Mouse (Mus musculus) neural tube, embryonic 10.5 days (tissue): ENCODE measurements around the gene Tpsb2.

Source experiments
- DNase-seq: peaks from one replicate; pipeline ENCODE4 v3.0.0-alpha.2; 2017; ENCODE audit warnings: low spot score; ENCODE audit errors: extremely low spot score

Gene Tpsb2

DNA sequence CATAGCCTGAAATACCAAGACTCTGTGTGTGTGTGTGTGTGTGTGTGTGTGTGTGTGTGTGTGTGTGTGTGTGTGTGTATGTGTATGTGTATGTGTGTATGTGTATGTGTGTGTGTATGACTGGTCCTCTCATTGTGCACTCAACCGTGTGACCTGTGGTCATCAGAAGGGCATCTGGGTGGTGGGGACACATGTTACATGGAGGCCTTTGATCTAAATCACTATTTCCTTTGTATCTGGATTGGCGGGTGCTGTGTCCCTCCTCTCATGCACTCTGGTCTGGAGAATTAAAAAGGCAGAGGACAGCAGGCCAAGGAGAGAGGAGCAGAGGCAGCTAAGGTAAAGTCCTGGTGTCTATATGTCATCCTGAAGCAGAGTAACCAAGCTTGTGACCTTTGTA lies at the start of gene Tpsb2:
Gene Tpsb2, plus strand, starts transcription at position 301 of the 400 bp plus-strand sequence.
- DNase-seq: no peak

DNA sequence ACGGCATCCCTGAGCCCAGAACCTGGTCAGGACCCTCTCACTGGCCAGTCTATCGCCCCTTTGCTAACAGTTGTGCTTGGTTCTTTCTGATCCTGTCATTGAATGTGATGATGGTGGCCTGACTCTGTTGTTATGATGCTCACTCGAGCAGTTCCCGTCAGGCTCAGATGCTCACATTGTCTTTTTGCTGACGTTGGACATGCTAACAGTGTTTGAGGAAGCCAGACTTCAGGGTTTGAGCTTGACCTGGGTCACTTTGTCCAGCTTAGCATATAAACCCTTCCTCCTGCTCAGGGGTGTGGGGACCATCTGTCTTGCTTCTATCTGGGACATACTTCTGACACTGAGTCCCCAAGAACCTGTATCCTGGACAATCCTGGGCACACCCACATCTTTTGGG lies 47.8 kb upstream of the Tpsb2 start, which contains the start of gene Prss29:
Gene Prss29, plus strand, starts transcription at position 301 of the 400 bp plus-strand sequence.
- DNase-seq: no peak

- no peak for DNase-seq
Observed at GRCm38 (mm10) chr17:25320819-25321218, 45.3 kb upstream of the Tpsb2 start.

DNA sequence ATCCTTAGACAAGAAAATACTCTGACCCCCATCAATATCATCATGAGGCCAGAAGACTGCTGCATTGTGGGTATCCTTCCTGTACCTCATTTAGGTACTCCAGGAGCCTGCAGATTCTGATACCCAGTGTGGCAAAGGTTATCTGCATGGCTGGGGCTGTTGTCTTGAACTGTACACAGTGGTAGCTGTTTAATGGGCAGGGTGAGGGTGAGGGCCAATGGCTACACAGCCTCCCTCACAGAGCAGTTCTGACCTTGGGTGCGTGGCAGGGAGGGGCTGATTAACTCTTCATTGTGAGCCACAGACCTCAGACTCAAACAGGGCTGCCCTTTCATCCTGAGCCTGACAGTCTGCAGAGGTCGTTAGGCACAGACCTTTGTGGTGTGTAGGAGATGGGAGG lies 43.2 kb upstream of the Tpsb2 start:
- no peak for DNase-seq

- DNase-seq: no peak
Observed at GRCm38 (mm10) chr17:25332321-25332720, 33.8 kb upstream of the Tpsb2 start.

DNA sequence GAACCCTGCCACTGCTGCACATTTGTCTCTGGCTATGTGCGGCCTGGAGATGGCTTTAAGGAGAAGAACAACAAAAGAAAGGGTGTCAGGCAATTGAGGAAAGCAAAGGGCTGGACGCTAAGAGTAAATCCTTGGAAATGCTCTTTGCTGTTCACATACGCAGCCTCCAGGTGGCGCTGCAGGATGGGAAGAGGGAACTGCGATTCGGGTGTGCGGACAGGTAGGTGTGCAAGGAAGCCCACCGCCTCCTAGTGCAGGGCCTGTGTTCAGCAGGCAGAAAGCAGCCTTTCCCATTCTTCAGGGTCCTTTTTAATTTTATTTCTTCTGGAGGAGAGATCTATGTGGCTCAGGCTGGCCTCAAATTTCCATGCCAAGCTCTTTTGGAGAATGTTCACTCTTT lies 32.2 kb upstream of the Tpsb2 start:
- DNase-seq: peak; percentile 81

- no peak for DNase-seq
Observed at GRCm38 (mm10) chr17:25338218-25338617, 27.9 kb upstream of the Tpsb2 start.

DNA sequence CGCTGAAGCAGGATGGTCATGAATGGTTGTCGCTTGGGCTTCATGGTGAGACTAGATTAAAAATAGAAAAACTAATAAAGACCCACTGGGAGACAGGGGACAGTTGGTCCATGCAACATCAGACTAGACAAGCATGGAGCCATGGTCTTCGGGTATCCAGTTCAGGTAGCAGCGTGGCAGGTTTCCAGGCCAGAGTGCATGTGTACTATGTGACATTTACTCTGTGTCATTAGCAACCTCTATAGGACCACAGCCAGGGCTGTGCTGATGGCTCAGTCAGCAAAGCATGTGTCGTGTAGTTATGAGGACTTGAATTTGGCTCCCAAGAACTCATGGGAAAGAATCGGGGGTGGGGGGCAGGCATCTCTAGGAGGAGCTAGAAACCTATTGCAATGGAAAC lies 26.1 kb upstream of the Tpsb2 start:
- DNase-seq: no peak

- no peak for DNase-seq
Observed at GRCm38 (mm10) chr17:25341490-25341889, 24.6 kb upstream of the Tpsb2 start.

GRCm38 (mm10) chr17:25345462-25345861 lies 20.6 kb upstream of the Tpsb2 start, which contains the start of gene Tpsab1:
Tpsab1 (minus strand) TSS chr17:25345562.
- DNase-seq: no peak

DNA sequence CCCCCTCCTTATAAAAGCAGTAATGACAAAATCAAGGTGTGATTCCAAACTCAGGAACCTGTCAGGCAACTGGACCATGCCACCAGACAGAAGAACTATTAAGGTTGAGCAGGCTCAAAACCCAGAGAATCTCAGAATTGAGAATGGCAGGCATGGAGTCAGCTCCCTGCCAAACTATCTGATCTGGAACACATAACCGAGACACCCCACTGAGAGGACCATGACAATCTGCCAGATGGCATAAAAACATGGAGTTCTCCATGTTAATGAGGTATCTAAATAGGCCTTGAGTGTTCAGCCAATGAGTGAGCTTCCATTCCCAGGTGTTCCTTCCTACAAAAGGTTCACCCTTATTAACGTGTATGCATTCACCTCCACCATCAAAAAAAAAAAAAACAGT lies 4.8 kb upstream of the Tpsb2 start:
- no peak for DNase-seq

- peak; percentile 49 for DNase-seq
Observed at GRCm38 (mm10) chr17:25363726-25364125, 2.4 kb upstream of the Tpsb2 start.

GRCm38 (mm10) chr17:25368973-25369372 lies 2.9 kb downstream of the Tpsb2 start, which contains the start of gene Tpsg1:
Tpsg1 (plus strand) TSS chr17:25369273.
- DNase-seq: no peak

GRCm38 (mm10) chr17:25372491-25372890 lies 6.4 kb downstream of the Tpsb2 start:
- no peak for DNase-seq

DNA sequence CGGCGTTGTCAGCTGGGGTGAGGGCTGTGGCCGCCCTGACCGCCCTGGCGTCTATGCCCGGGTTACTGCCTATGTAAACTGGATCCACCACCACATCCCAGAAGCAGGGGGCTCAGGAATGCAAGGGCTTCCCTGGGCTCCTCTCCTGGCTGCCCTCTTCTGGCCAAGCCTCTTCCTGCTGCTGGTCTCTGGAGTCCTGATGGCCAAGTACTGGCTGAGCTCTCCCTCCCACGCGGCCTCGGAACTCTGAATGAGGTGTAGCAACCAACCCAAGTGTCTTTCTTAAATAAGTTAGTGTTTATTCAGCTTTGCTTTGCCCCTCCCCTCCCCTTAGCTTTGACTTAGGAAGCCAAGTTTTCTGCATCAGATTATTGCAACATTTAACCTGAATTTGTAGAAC lies 7.9 kb downstream of the Tpsb2 start:
- peak; percentile 19 for DNase-seq

- no peak for DNase-seq
Observed at GRCm38 (mm10) chr17:25394526-25394925, 28.4 kb downstream of the Tpsb2 start.

DNA sequence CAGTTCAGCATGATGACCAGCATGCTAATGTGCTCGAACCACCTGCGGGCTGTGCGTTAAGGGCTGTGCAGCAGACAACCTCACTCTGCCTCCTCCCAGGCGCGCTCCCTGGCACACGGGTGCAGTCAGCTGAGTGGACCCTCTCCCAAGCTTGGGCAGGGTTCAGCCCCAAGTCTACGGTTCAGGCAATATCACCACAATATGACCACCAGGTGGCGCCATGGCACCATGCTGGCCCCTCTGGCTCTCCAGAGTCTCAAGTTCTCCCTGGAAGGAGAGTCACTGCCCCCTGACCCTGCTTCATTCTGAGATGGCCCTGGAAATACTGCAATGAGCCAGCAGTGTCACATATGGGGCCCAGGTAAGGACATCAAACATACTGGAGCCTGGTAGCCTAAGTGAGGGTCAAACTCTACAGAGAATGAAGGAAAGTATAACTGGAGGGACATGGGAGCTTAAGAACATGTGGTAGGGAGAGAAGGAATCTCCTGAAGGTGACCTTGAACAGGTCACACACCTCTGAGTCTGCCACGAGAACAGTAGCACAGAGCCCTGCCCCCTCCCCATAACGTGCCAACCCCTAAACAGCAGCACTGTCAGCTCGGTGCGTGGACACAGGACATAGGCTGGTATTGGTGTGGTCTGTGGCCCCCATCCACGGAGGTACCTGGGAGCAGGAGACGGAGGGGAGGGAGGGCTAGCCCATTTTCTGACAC lies 31.9 kb downstream of the Tpsb2 start:
- DNase-seq: peak; percentile 90

- no peak for DNase-seq
Observed at GRCm38 (mm10) chr17:25398520-25398838, 32.4 kb downstream of the Tpsb2 start.

DNA sequence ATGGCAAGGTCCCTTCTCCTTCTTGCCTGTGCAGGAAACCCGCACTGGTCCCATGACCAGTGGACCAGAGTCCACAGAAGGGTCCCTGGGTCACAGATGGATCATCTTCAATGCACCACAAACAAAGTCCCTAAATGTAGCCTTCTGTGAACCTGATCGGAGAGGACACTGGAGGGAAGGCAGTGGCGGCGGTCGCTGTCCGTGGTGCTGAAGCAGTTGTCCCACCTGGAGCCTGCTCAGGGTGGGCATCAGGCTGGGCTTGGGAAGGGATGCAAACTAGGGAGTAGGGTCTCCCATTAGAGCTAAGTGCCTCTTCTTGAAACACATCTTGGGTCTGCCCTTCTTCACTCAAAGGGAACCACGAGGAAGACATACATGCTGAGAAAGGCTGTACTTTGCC lies 34.3 kb downstream of the Tpsb2 start:
- DNase-seq: peak; percentile 74

- no peak for DNase-seq
Observed at GRCm38 (mm10) chr17:25401491-25401890, 35.4 kb downstream of the Tpsb2 start.

DNA sequence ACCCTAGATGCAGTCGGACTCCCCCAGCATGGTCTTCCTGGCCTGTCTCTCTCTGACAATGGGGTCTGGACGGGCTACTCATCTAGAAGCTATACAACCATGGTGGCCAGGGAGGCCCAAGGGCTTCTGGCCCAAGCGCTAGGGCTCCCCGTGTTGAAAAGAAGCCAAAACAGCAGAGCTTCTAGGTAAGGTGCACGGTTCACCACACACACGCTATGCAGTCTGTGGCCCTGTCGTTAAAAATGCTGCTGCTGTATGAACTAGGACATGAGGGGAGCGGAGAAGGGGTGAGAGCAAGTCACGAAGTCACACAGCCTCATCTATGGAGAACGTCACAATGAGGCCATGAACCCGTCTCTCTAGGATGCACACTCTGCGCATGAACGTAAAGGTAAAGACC lies 36.1 kb downstream of the Tpsb2 start:
- no peak for DNase-seq

GRCm38 (mm10) chr17:25404190-25404589 lies 38.1 kb downstream of the Tpsb2 start:
- DNase-seq: no peak

DNA sequence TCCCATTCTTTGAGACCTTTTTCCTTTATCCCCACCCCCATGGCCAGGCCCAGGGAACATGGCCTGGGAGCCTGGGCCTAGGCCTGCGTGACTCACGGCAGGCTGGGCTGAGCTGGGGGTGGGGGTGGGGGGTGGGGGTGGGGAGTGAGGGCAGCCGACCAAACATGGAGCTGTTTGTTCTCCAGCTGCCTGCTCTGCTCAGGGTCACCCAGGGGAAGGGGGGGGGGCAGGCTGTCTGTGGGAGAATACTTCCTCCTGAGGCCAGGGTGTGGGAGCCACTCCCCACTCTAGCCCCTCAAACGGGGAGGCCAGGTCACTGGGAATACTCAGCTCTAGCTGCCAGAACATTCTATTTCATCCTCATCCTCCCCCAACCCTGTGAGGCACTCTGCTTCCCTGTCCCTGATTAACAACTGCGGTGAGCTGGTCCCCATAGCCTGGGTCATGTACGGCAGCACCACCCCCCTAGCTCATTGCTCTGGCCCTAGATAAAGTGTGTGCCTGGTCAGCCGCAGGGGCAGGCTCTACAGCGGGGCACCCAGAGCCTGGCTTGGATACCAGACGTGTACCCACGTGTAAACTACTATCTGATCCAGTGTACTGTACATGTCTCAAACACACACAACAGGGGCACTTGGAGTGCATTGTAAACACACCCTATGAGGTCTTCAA lies 39.3 kb downstream of the Tpsb2 start:
- peak; percentile 29 for DNase-seq
